Mouse (Mus musculus): ENCODE measurements around the gene Nprl2.

The Nprl2 gene

DNA sequence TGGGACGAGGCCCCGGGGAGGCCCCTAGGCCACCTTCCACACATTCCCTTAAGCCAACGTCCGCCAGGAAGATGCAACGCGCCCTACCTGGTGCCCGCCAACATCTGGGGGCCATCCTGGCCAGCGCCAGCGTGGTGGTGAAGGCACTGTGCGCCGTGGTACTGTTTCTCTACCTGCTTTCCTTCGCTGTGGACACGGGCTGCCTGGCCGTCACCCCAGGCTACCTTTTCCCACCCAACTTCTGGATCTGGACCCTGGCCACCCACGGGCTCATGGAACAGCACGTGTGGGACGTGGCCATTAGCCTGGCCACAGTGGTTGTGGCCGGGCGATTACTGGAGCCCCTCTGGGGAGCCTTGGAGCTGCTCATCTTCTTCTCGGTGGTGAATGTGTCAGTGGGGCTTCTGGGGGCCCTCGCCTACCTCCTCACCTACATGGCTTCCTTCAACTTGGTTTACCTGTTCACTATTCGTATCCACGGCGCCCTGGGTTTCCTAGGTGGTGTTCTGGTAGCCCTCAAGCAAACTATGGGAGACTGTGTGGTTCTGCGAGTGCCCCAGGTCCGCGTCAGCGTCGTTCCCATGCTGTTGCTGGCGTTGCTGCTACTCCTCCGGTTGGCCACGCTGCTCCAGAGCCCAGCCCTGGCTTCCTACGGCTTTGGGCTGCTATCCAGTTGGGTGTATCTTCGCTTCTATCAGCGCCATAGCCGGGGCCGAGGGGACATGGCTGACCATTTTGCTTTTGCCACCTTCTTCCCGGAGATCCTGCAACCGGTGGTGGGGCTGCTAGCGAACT is 7.4 kb upstream of the Nprl2 start:
- no peak for DNase-seq (ENCODE audit: low read depth, low spot score)

DNA sequence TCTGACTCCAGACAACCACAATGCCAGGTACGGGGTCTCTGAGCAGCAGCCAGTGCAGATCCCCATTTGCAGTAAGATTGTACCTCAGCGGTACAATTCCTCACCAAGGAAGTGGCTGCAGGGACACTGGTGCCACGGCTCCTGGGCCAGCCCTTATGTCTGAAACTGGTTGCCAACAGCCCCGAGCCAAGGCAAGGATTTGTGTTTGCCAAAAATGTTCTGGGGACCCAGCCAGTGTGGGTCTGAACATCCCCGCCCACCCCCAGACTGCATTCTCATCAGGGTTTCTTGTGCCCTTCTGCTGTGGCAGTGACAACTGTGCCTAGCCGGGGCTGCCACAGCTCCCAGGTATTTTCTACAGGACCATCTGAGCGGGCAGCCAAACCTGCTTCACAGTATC is 3.8 kb upstream of the Nprl2 start:
- no peak for DNase-seq (ENCODE audit: low read depth, low spot score)

DNA sequence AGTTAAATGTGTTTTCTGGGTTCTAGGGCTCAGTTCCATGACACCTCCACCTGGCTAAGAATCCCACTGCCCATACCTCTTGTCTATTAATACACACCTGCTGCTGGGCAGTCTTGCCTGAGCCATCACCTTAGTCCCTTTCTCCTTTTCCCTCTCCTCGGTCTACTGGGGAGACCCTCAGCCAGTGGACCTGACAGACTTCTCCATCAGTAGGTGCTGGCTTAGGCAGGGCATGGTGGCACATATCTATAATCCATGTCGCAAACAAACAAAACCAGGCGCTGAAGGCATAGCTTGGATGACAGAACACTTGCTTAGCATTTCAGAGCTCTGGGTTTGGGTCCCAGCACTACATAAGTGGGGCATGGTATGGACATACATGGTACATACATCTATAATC is 3.3 kb upstream of the Nprl2 start:
- no peak for DNase-seq (ENCODE audit: low read depth, low spot score)

DNA sequence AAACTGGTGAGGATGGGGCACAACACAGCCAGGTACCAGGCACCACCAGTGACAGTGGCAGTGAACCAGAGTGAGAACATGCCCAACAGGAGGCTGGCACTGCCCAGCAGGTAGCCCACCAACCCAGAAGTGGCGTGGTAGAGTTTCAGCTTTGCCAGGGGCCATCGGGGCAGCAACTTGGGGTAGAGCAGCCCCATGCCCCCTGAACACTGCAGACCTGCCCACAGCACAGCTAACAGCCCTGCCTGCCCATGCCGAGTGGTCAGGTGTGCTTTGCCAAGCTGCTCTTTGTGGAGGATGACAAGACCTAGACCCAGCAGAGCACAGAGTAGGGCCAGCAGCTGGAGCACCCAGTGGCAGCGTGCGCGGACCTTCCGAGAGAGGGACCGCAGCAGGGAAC is 2.1 kb upstream of the Nprl2 start:
- no peak for DNase-seq (ENCODE audit: low read depth, low spot score)

DNA sequence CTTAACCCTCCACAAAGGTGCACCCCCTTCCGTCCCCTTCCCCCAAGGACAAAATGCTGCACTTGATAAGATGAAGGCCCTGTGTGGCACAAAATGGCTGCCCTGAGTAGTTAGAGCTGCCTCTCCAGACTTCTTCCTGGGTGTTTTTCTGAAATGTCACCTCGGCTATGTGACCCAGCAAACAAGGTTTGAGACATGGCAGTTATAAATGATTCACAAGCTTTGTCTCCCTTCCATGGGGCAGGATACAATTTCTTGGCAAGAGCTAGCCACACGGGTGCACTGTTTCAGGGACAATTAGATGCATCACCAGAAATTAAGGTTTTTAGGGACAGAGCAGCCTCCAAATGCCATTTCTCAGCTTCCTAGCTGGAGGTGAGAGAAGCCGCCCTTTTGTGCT is 1.6 kb upstream of the Nprl2 start:
- DNase-seq (ENCODE audit: low read depth, low spot score) = no peak

DNA sequence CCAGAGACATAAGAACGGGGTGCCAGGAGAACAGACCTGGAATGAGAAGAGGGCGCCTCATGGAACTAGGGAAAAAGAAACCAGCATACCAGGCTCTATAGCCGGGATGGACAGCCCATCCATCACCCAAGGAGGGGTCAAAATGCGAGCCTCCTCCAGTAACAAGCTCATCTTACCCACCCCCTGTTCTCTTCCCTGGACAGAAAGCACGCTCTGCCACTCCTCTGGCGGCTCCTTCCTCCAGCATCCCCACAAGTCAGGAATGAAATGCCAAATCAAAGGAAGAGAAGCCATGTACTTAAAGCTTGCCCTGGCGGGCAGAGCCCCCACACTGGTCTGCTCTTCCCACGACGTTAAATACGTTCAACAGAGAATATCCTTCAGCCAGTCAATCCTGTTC is 1.0 kb upstream of the Nprl2 start:
- DNase-seq (ENCODE audit: low read depth, low spot score) = no peak

DNA sequence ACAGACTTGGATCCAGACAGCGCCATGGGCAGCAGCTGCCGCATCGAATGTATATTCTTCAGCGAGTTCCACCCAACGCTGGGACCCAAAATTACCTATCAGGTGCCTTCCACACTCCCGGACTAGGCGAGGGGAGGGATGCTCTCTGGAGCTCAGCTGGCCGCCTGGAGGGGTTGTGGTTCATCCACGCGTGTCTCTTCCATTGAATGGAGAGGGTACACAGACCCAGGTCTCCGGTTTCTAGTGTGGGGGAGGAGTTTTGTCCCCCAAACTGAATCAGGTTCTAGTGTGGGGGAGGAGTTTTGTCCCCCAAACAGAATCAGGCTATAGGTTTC is 293 bp downstream of the Nprl2 start:
- no peak for DNase-seq (ENCODE audit: low read depth, low spot score)

DNA sequence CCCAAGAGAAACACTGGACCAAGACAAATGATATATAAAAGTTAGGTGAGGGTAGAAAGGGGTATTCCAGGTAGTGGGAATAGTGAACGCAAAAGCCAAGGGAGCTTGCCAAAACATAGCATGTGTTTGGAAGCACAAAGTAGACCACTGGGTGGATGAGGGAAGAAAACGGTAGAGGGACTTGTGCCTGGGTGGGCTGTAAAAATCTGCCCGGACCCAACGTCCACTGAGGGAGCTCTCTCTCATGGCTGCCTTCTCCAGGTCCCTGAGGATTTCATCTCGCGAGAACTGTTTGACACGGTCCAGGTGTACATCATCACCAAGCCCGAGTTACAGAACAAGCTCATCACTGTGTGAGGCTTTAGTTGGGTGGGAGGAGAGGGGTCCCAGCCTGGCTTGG is 695 bp downstream of the Nprl2 start:
- DNase-seq (ENCODE audit: low read depth, low spot score) = no peak

DNA sequence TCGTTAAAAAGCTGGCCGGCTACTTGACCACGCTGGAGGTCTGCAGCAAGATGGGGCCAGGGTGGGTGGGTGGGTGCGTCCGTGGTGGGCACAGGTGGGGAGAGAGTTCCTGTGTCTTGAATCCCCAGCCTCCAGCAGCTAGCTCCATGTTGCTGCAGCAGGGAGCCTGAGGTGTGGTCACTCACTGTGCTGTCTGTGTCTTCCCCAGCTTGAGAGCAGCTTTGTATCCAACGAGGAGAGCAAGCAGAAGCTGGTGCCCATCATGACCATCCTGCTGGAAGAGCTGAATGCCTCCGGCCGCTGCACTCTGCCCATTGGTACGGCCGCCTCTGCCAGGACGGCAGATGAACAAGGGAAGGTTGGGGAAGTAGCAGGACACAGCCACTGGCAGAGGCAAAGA is 1.3 kb downstream of the Nprl2 start:
- DNase-seq (ENCODE audit: low read depth, low spot score) = no peak

DNA sequence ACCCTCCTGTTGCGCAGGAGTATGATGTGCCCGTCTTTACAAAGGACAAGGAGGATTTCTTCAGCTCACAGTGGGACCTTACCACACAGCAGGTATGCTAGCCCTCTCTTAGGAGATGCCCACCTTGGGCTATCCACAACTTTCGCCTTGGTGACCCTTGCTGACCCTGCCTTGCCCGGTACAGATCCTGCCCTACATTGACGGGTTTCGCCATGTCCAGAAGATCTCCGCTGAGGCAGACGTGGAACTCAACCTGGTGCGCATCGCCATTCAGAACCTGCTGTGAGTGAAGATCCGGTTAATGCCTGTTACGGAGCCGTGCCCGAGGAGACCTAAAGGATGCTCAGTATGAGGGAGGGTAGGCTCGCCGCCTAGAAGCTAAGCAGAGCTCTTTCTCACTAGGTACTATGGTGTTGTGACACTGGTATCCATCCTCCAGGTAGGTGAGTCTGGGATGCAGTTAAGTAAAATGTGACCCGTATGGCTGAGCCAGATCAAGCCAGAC is 2.2 kb downstream of the Nprl2 start:
- no peak for DNase-seq (ENCODE audit: low read depth, low spot score)

DNA sequence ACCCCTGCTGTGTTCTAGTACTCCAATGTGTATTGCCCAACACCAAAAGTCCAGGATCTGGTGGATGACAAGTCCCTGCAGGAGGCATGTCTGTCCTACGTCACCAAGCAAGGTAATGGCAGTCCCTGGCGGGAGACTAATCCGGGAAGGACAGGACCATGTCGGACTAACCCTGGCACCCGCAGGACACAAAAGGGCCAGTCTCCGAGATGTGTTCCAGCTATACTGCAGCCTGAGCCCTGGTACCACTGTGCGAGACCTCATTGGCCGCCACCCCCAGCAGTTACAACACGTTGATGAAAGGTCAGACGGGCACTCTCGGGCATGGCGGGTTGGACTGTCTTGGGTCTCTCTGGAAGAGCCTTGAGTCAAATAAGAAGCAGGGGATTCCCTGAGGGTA is 2.7 kb downstream of the Nprl2 start:
- DNase-seq (ENCODE audit: low read depth, low spot score) = no peak

DNA sequence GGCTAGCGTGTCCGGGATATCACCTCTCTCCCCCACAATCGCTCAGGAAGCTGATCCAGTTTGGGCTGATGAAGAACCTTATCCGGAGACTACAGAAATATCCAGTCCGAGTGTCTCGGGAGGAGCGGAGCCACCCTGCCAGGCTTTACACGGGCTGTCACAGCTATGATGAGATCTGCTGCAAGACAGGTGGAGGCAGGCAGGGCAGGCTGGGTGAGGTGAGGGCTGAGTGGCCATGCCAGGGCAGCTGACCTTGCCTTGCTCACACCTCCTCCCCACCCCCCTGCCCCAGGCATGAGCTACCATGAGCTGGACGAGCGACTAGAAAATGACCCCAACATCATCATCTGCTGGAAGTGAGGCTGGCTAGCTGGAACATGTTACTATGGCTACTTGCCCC is 3.2 kb downstream of the Nprl2 start:
- DNase-seq (ENCODE audit: low read depth, low spot score) = no peak

- DNase-seq (ENCODE audit: low read depth, low spot score) = no peak
Measured at GRCm38 (mm10) chr9:107545602-107546001, 3.6 kb downstream of the Nprl2 start.

- DNase-seq (ENCODE audit: low read depth, low spot score) = peak; percentile 82
Measured at GRCm38 (mm10) chr9:107547026-107547425, 5.0 kb downstream of the Nprl2 start, which contains the start of gene Zmynd10. TSS of gene Zmynd10 (plus strand) at chr9:107547298.

GRCm38 (mm10) chr9:107547957-107548356 is 5.9 kb downstream of the Nprl2 start:
- no peak for DNase-seq (ENCODE audit: low read depth, low spot score)

DNA sequence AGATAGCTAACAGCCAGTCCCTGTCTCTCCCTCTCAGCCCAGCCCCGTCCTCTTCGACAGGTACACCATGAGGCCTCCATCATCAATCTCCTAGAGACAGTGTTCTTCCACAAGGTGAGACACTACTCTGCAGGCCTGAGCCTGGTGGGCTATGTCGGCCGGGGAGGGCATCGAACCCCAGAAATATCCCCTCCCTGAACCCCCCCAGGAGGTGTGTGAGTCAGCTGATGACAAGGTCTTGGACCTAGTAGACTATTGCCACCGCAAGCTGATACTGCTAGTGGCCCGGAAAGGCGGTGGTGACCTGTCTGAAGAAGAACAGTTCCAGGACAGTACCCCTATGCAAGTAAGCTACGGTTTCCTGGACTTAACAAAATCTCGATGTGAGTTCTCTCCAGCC is 6.8 kb downstream of the Nprl2 start:
- DNase-seq (ENCODE audit: low read depth, low spot score) = no peak

- DNase-seq (ENCODE audit: low read depth, low spot score) = no peak
Measured at GRCm38 (mm10) chr9:107549297-107550074, 7.5 kb downstream of the Nprl2 start.

- DNase-seq (ENCODE audit: low read depth, low spot score) = no peak
Measured at GRCm38 (mm10) chr9:107550491-107551116, 8.6 kb downstream of the Nprl2 start.

- no peak for DNase-seq (ENCODE audit: low read depth, low spot score)
Measured at GRCm38 (mm10) chr9:107551117-107551889, 9.3 kb downstream of the Nprl2 start, which contains the start of gene Rassf1. TSS of gene Rassf1 (plus strand) at chr9:107551555.

GRCm38 (mm10) chr9:107551890-107552355 is 9.9 kb downstream of the Nprl2 start:
- DNase-seq (ENCODE audit: low read depth, low spot score) = no peak

GRCm38 (mm10) chr9:107552690-107553393 is 10.8 kb downstream of the Nprl2 start:
- DNase-seq (ENCODE audit: low read depth, low spot score) = no peak
